Mouse (Mus musculus): Measurements from ENCODE around the gene Krt73.
A peak's percentile ranks its signal among the peaks of the same experiment; 100 is the strongest.

GRCm38 (mm10) chr15:101772080-101772710, 30.0 kb downstream of the Krt73 start:
- TF ChIP-seq CTCF (IDR thresholded peaks at IDR 0.05; ENCODE audit: borderline replicate concordance, insufficient read depth, low read length), result peak; percentile 39; the same call in 1 of the 2 replicates
- TF ChIP-seq POLR2A (IDR thresholded peaks at IDR 0.05; ENCODE audit: low read depth, low read length), result no peak
